9 mouse cellular contexts compared by ENCODE assay signal in genomic region chr12:105727964-105728363, GRCm38 (mm10). TPM values are rescaled to one million over a fixed set of nuclear protein-coding genes. Genes with fewer than 3 reads are reported as not detected.
DNase-seq lines count a peak whose midpoint lies in the region; ATAC-seq lines count a peak whose summit lies in the region.
"Had no signal": no experiment of that assay in that cellular context is flagged by ENCODE, and none has a peak within 500 bp of the region (broad histone marks: within the 10 kb centered on the region; RNA-seq: fewer than 3 reads in every experiment).

No protein-coding gene starts in this region.

- DNase-seq in heart, postnatal 10 days = peak; percentile 23 to 56
- no peak for DNase-seq in heart, adult 11 months
- peak; percentile 12 for DNase-seq in urinary bladder, postnatal 14 days (ENCODE audit: low spot score)
- DNase-seq in urinary bladder, adult 2 months (ENCODE audit: low spot score) = no peak
- peak; percentile 74 for DNase-seq in embryo, embryonic 10.5 days (ENCODE audit: low spot score)
- peak; percentile 9 for DNase-seq in thymus, postnatal 25 days
- DNase-seq in frontal cortex, postnatal 14 days (ENCODE audit: low spot score in 2 of 2) = no peak

- H3K27ac ChIP-seq in liver, embryonic 12.5 days = peak overlapping the region; percentile 77
- H3K27ac ChIP-seq: neural tube, embryonic 12.5 days had no signal

- no peaks in the 10 kb centered on the region for H3K27me3 ChIP-seq in liver, embryonic 12.5 days (replicated peaks)
- H3K27me3 ChIP-seq: neural tube, embryonic 12.5 days had no signal

- H3K9ac ChIP-seq in liver, embryonic 12.5 days = no peak overlapping the region
- H3K9ac ChIP-seq: neural tube, embryonic 12.5 days had no signal

- peaks cover 62% of the 10 kb centered on the region for H3K4me1 ChIP-seq in liver, embryonic 12.5 days
- H3K4me1 ChIP-seq: neural tube, embryonic 12.5 days had no signal

- WGBS in liver, embryonic 12.5 days (ENCODE audit: insufficient replicate concordance) = 13% methylated on average over 8 of the region's 8 CpGs

- no peaks in the 10 kb centered on the region for H3K9me3 ChIP-seq in liver, embryonic 12.5 days (replicated peaks)
- H3K9me3 ChIP-seq: neural tube, embryonic 12.5 days had no signal

- H3K4me2 ChIP-seq in liver, embryonic 12.5 days = no peak overlapping the region
- H3K4me2 ChIP-seq: neural tube, embryonic 12.5 days had no signal

- H3K4me3 ChIP-seq in liver, embryonic 12.5 days = no peak overlapping the region
- H3K4me3 ChIP-seq: neural tube, embryonic 12.5 days had no signal

- intact Hi-C loops in heart, postnatal 10 days (cut with DNase I) = loop anchor here (5.0 to 10.0 kb wide), 3 partner anchors 53 to 293 kb away; no protein-coding TSS in a partner anchor

- H3K36me3 ChIP-seq in liver, embryonic 12.5 days = no peaks in the 10 kb centered on the region
- H3K36me3 ChIP-seq: neural tube, embryonic 12.5 days had no signal

- ATAC-seq in liver, embryonic 12.5 days = no peak

RNA-seq across cellular contexts. Expression of gene Ak7, which starts 22.2 kb away (rescaled TPM):
- not detected for total RNA-seq in heart, postnatal 10 days (2021)
- 0.11 and 0.25 TPM in 2 replicates for polyA plus RNA-seq in urinary bladder, adult 2 months (2012; rRNA removed)
- polyA plus RNA-seq in liver, embryonic 12.5 days (2016; fragmentation: Nextera tagmentation; extraction: Ambion mirVana) = 0.05 and 0.06 TPM in 2 replicates

RNA-seq across cellular contexts. Expression of gene Atg2b, which starts 43.0 kb away (rescaled TPM):
- 10 to 100 TPM; 19.4 to 21.1 TPM for total RNA-seq in heart, postnatal 10 days (2021)
- 23.4 and 24.5 TPM in 2 replicates for polyA plus RNA-seq in urinary bladder, adult 2 months (2012; rRNA removed)
- polyA plus RNA-seq in liver, embryonic 12.5 days (2016; fragmentation: Nextera tagmentation; extraction: Ambion mirVana) = 14.4 and 14.6 TPM in 2 replicates

RNA-seq across cellular contexts. Expression of gene Gskip, which starts 43.3 kb away (rescaled TPM):
- 10 to 100 TPM in 1 of 2 experiments, 1 to 10 TPM in 1; 7.7 to 11.1 TPM for total RNA-seq in heart, postnatal 10 days (2021)
- polyA plus RNA-seq in urinary bladder, adult 2 months (2012; rRNA removed) = 18.2 and 18.4 TPM in 2 replicates
- polyA plus RNA-seq in liver, embryonic 12.5 days (2016; fragmentation: Nextera tagmentation; extraction: Ambion mirVana) = 15.4 and 16.5 TPM in 2 replicates

RNA-seq across cellular contexts. Expression of gene Papola, which starts 56.5 kb away (rescaled TPM):
- total RNA-seq in heart, postnatal 10 days (2021) = 100 to 1,000 TPM; 144 to 156 TPM
- 94.8 and 100 TPM in 2 replicates for polyA plus RNA-seq in urinary bladder, adult 2 months (2012; rRNA removed)
- polyA plus RNA-seq in liver, embryonic 12.5 days (2016; fragmentation: Nextera tagmentation; extraction: Ambion mirVana) = 176 and 181 TPM in 2 replicates

Comparison
In these comparisons a context has a peak if more than half of its experiments do, and no peak if none do; other contexts are left out.
1. DNase-seq: peak in heart, postnatal 10 days (2 of 2), urinary bladder, postnatal 14 days (single experiment), embryo, embryonic 10.5 days (single experiment) and thymus, postnatal 25 days (single experiment); none in heart, adult 11 months (single experiment), urinary bladder, adult 2 months (single experiment) and frontal cortex, postnatal 14 days (0 of 2).